ENCODE assay signal across 8 mouse cellular contexts in the genomic region with DNA sequence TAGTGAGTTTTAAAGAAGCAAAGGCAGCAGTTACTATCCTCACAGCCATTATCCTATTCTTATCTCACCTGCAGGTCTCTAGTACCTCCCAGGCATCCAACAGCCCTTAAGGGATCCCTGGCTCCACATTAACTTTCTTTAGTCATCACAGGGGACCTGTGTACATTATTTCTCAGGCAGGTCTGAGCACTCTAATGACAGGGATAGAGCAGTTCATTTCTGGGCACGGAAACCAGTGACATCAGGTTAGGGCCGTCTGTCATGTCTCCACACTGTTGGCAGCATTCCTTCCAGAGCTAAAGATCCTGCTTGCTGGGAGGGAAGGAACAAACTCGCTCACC. TPM values are rescaled to one million over a fixed set of nuclear protein-coding genes. Genes with fewer than 3 reads are reported as not detected.
DNase-seq lines count a peak whose midpoint lies in the region; ATAC-seq and TF ChIP-seq lines count a peak whose summit lies in the region.

No protein-coding gene starts in this region.

- no peak overlapping the region for H3K27ac ChIP-seq in heart, embryonic 12.5 days (ENCODE audit: poor library complexity, severe bottlenecking)
- no peak overlapping the region for H3K27ac ChIP-seq in hindbrain, embryonic 11.5 days (ENCODE audit: low read depth, low read length)
- no peak overlapping the region for H3K27ac ChIP-seq in midbrain, embryonic 11.5 days (ENCODE audit: low read depth, low read length)

- CTCF ChIA-PET in Patski (lab: Charles Lee), result interaction anchor here (0.6 to 4.0 kb wide), 33 partner anchors 9 to 442 kb away, joined by 3 to 15 read pairs (median 4); a partner anchor contains a TSS

- H3K4me2 ChIP-seq in heart, embryonic 12.5 days, result peak overlapping the region; percentile 69
- H3K4me2 ChIP-seq in hindbrain, embryonic 11.5 days (replicated peaks; ENCODE audit: low read depth, low read length), result no peak overlapping the region
- 0 out of 2 replicates have a peak overlapping the region, but pooled peaks have one; percentile 2 for H3K4me2 ChIP-seq in midbrain, embryonic 11.5 days

- 0% methylated on average over 3 of the region's 3 CpGs for WGBS in heart, embryonic 12.5 days
- 2% methylated on average over 3 of the region's 3 CpGs for WGBS in hindbrain, embryonic 11.5 days
- WGBS in midbrain, embryonic 11.5 days, result 2% methylated on average over 3 of the region's 3 CpGs

- H3K4me1 ChIP-seq in heart, embryonic 12.5 days (replicated peaks), result 0 out of 2 replicates have a peak, but pooled peaks cover 3% of the 10 kb centered on the region
- H3K4me1 ChIP-seq in hindbrain, embryonic 11.5 days (replicated peaks; ENCODE audit: control insufficient read depth, insufficient read depth, low read length), result peaks cover 2% of the 10 kb centered on the region; the same call in 1 of the 2 replicates
- H3K4me1 ChIP-seq in midbrain, embryonic 11.5 days (ENCODE audit: control insufficient read depth, insufficient read depth, low read length), result peaks cover 2% of the 10 kb centered on the region; the same call in 1 of the 2 replicates

- no peak for TF ChIP-seq CTCF in Patski (IDR thresholded peaks at IDR 0.05)

- intact Hi-C loops in heart, postnatal 14 days (cut with DNase I), result loop anchor here (1.0 to 2.0 kb wide), 2 partner anchors 275 to 443 kb away; no protein-coding TSS in a partner anchor

- in situ Hi-C loops in Patski (cut with MboI; ENCODE audit: low pct_unique_long_range_greater_than_20kb), result no loop called here

- 0 out of 2 replicates have a peak overlapping the region, but pooled peaks have one; percentile 21 for H3K9ac ChIP-seq in heart, embryonic 12.5 days
- peak overlapping the region; percentile 89; the same call in 1 of the 2 replicates for H3K9ac ChIP-seq in hindbrain, embryonic 11.5 days (ENCODE audit: low read depth, low read length)
- H3K9ac ChIP-seq in midbrain, embryonic 11.5 days (ENCODE audit: low read length), result no peak overlapping the region

- no peak for DNase-seq in heart, postnatal 14 days
- no peak for DNase-seq in Patski (ENCODE audit: low read depth, low spot score)
- DNase-seq in hindbrain, embryonic 11.5 days (ENCODE audit: low spot score), result no peak
- DNase-seq in midbrain, embryonic 11.5 days (ENCODE audit: low spot score, missing footprints), result no peak
- DNase-seq in layer of hippocampus, adult 9-10 months (ENCODE audit: low spot score), result no peak
- no peak for DNase-seq in embryo, embryonic 9.5 days (ENCODE audit: extremely low spot score)
- DNase-seq in frontal cortex, postnatal 10 days (ENCODE audit: low spot score in 2 of 2), result no peak

- H3K27me3 ChIP-seq in heart, embryonic 12.5 days (replicated peaks), result 0 out of 2 replicates have a peak, but pooled peaks cover 11% of the 10 kb centered on the region
- no peaks in the 10 kb centered on the region for H3K27me3 ChIP-seq in Patski
- H3K27me3 ChIP-seq in hindbrain, embryonic 11.5 days (ENCODE audit: control insufficient read depth, insufficient read depth, low read length), result no peaks in the 10 kb centered on the region
- H3K27me3 ChIP-seq in midbrain, embryonic 11.5 days (ENCODE audit: control insufficient read depth, insufficient read depth, low read length), result no peaks in the 10 kb centered on the region

- H3K9me3 ChIP-seq in heart, embryonic 12.5 days (replicated peaks), result no peaks in the 10 kb centered on the region
- no peaks in the 10 kb centered on the region for H3K9me3 ChIP-seq in hindbrain, embryonic 11.5 days (ENCODE audit: control insufficient read depth, low read length)
- H3K9me3 ChIP-seq in midbrain, embryonic 11.5 days (ENCODE audit: control insufficient read depth, low read length), result no peaks in the 10 kb centered on the region

- no peak for ATAC-seq in heart, embryonic 12.5 days (ENCODE audit: insufficient number of reproducible peaks, low FRiP score)
- peak; percentile 23 for ATAC-seq in Patski
- no peak for ATAC-seq in hindbrain, embryonic 11.5 days (ENCODE audit: low FRiP score)
- no peak; the same call in 1 of the 2 replicates for ATAC-seq in midbrain, embryonic 11.5 days (ENCODE audit: low FRiP score)

- H3K36me3 ChIP-seq in heart, embryonic 12.5 days, result no peaks in the 10 kb centered on the region
- no peaks in the 10 kb centered on the region for H3K36me3 ChIP-seq in hindbrain, embryonic 11.5 days (ENCODE audit: control insufficient read depth, insufficient read depth, low read length)
- H3K36me3 ChIP-seq in midbrain, embryonic 11.5 days (ENCODE audit: control insufficient read depth, insufficient read depth, low read length), result no peaks in the 10 kb centered on the region

- H3K4me3 ChIP-seq in heart, embryonic 12.5 days, result peak overlapping the region; percentile 75
- H3K4me3 ChIP-seq in hindbrain, embryonic 11.5 days (ENCODE audit: low read depth, low read length), result peak overlapping the region; percentile 86
- H3K4me3 ChIP-seq in midbrain, embryonic 11.5 days (ENCODE audit: low read depth, low read length), result peak overlapping the region; percentile 83

- POLR2A ChIA-PET in Patski (lab: Charles Lee), result interaction anchor here (0.7 kb wide), 1 partner anchor 360 kb away, joined by 3 read pairs; no protein-coding TSS in a partner anchor

RNA-seq across cellular contexts. Expression of a gene that starts 0.4 kb away (rescaled TPM):
- 23.5 and 25.7 TPM in 2 replicates for polyA plus RNA-seq in heart, embryonic 12.5 days (2016; fragmentation: Nextera tagmentation; extraction: Ambion mirVana)
- total RNA-seq in heart, postnatal 14 days (2021), result 10 to 100 TPM; 14.4 to 15.3 TPM
- 38.1 TPM for polyA plus RNA-seq in Patski (2021)
- 16.2 and 18.1 TPM in 2 replicates for polyA plus RNA-seq in hindbrain, embryonic 11.5 days (2014; fragmentation: Nextera tagmentation; extraction: Ambion mirVana)
- 16.6 and 17.2 TPM in 2 replicates for polyA plus RNA-seq in midbrain, embryonic 11.5 days (2014; fragmentation: Nextera tagmentation; extraction: Ambion mirVana)

RNA-seq across cellular contexts. Expression of a gene that starts 9.7 kb away (rescaled TPM):
- polyA plus RNA-seq in heart, embryonic 12.5 days (2016; fragmentation: Nextera tagmentation; extraction: Ambion mirVana), result not detected in 2 replicates
- not detected for total RNA-seq in heart, postnatal 14 days (2021)
- polyA plus RNA-seq in Patski (2021), result 0.03 TPM
- 0.15 TPM in 1 of 2 replicates, not detected in the other for polyA plus RNA-seq in hindbrain, embryonic 11.5 days (2014; fragmentation: Nextera tagmentation; extraction: Ambion mirVana)
- polyA plus RNA-seq in midbrain, embryonic 11.5 days (2014; fragmentation: Nextera tagmentation; extraction: Ambion mirVana), result 0.12 TPM in 1 of 2 replicates, not detected in the other
